Mouse (Mus musculus) CH12.LX (cell line): ENCODE measurements around the gene Thrb. TPM values are rescaled to one million over a fixed set of nuclear protein-coding genes. Genes with fewer than 3 reads are reported as not detected.

ENCODE experiments used
- DNase-seq: peaks from one replicate; pipeline ENCODE4 v3.0.0-alpha.2; 2013; ENCODE audit errors: extremely low read depth
- H3K27ac ChIP-seq: 2 replicates; pipeline ENCODE4 v1.5.1; 2012; ENCODE audit warnings: low read depth, mild to moderate bottlenecking, control low read depth, moderate library complexity; ENCODE audit not compliant: insufficient read depth
- H3K27me3 ChIP-seq: replicated peaks from 2 replicates; pipeline ENCODE3; 2012; ENCODE audit warnings: inconsistent platforms
- H3K36me3 ChIP-seq, 2 experiments: replicated peaks in 1 of 2; 2 replicates each; pipeline versions ENCODE3 to v1.6.1; 2012; ENCODE audit warnings: inconsistent platforms in 1 of 2, low read length in 1 of 2, mild to moderate bottlenecking in 1 of 2, mixed read lengths in 1 of 2, moderate library complexity in 1 of 2; ENCODE audit not compliant: control insufficient read depth in 1 of 2, insufficient read depth in 1 of 2
- H3K4me1 ChIP-seq, 2 experiments: 2 replicates each; pipeline ENCODE4 v1.6.1; 2012; ENCODE audit warnings: inconsistent platforms in 1 of 2, moderate library complexity in 1 of 2; ENCODE audit not compliant: insufficient read depth in 2 of 2, control insufficient read depth in 1 of 2
- H3K4me2 ChIP-seq: 2 replicates; pipeline ENCODE4 v1.6.1; 2012; ENCODE audit warnings: low read depth, mild to moderate bottlenecking, control low read depth; ENCODE audit not compliant: poor library complexity, insufficient read depth, severe bottlenecking
- H3K4me3 ChIP-seq, 3 experiments: fragments of 150-350 bp in 1 of 3; sonication (generic) in 1 of 3; replicated peaks in 1 of 3; 2 replicates each; pipeline versions ENCODE3 to v1.5.1; 2011 to 2012; ENCODE audit warnings: low read depth in 2 of 3, low read length in 2 of 3, mild to moderate bottlenecking in 2 of 3, moderate library complexity in 2 of 3, control low read depth in 1 of 3, improper control_type of control experiment in 1 of 3, inconsistent platforms in 1 of 3, mixed read lengths in 1 of 3; ENCODE audit not compliant: poor library complexity in 1 of 3
- H3K79me2 ChIP-seq: replicated peaks from 2 replicates; pipeline ENCODE4 v1.6.1; 2012; ENCODE audit warnings: mild to moderate bottlenecking, moderate library complexity; ENCODE audit not compliant: control insufficient read depth, poor library complexity, insufficient read depth, severe bottlenecking; ENCODE audit errors: extremely low read depth
- H3K9ac ChIP-seq: 2 replicates; pipeline ENCODE4 v1.6.1; 2012; ENCODE audit warnings: low read depth, mild to moderate bottlenecking, control low read depth, moderate library complexity; ENCODE audit not compliant: insufficient read depth
- H3K9me3 ChIP-seq: replicated peaks from 2 replicates; pipeline ENCODE3; 2012; ENCODE audit warnings: low read length, inconsistent platforms, mixed read lengths
- CHD1 ChIP-seq: IDR thresholded peaks from 2 replicates; pipeline ENCODE4 v1.6.1; 2012; ENCODE audit warnings: low read depth, low read length, improper control_type of control experiment, inconsistent platforms
- CTCF ChIP-seq, 2 experiments: IDR thresholded peaks in 1 of 2; conservative IDR thresholded peaks in 1 of 2; 2 replicates each; pipeline ENCODE4 v1.5.1; 2011 to 2012; ENCODE audit warnings: low read depth in 2 of 2, low read length in 2 of 2, improper control_type of control experiment in 1 of 2, inconsistent platforms in 1 of 2, mild to moderate bottlenecking in 1 of 2, moderate library complexity in 1 of 2
- E2F4 ChIP-seq: IDR thresholded peaks from 2 replicates; pipeline ENCODE4 v1.6.1; 2011; ENCODE audit warnings: low read depth, low read length, improper control_type of control experiment; ENCODE audit not compliant: insufficient replicate concordance
- ETS1 ChIP-seq: conservative IDR thresholded peaks from 2 replicates; pipeline ENCODE4 v1.6.1; 2012; ENCODE audit warnings: low read depth, mild to moderate bottlenecking, inconsistent platforms, low read length, improper control_type of control experiment, moderate library complexity
- GABPA ChIP-seq: IDR thresholded peaks from 2 replicates; pipeline ENCODE4 v1.6.1; 2012; ENCODE audit warnings: low read depth, low read length, improper control_type of control experiment, inconsistent platforms; ENCODE audit not compliant: insufficient replicate concordance
- HCFC1 ChIP-seq: IDR thresholded peaks from 2 replicates; pipeline ENCODE4 v1.6.1; 2012; ENCODE audit warnings: low read depth, mild to moderate bottlenecking, inconsistent platforms, low read length, improper control_type of control experiment
- JUN ChIP-seq: IDR thresholded peaks from 2 replicates; pipeline ENCODE4 v1.6.1; 2011; ENCODE audit warnings: low read depth, mild to moderate bottlenecking, low read length, improper control_type of control experiment, moderate library complexity; ENCODE audit not compliant: insufficient read depth
- JUND ChIP-seq: conservative IDR thresholded peaks from 2 replicates; pipeline ENCODE4 v1.6.1; 2011; ENCODE audit warnings: low read depth, low read length, improper control_type of control experiment
- KAT2A ChIP-seq: IDR thresholded peaks from 2 replicates; pipeline ENCODE4 v1.6.1; 2012; ENCODE audit warnings: low read length, improper control_type of control experiment, inconsistent platforms; ENCODE audit not compliant: insufficient replicate concordance
- MAX ChIP-seq: IDR thresholded peaks from 2 replicates; pipeline ENCODE4 v1.6.1; 2011; ENCODE audit warnings: low read length, improper control_type of control experiment
- MEF2A ChIP-seq: IDR thresholded peaks from 2 replicates; pipeline ENCODE4 v1.6.1; 2014; ENCODE audit warnings: low read depth, mild to moderate bottlenecking, inconsistent platforms, low read length, improper control_type of control experiment, borderline replicate concordance
- MXI1 ChIP-seq: IDR thresholded peaks from 2 replicates; pipeline ENCODE4 v1.6.1; 2011; ENCODE audit warnings: mild to moderate bottlenecking, low read depth, low read length, improper control_type of control experiment
- POLR2AphosphoS2 ChIP-seq: IDR thresholded peaks from 2 replicates; pipeline ENCODE4 v1.6.1; 2011; ENCODE audit warnings: low read depth, low read length, improper control_type of control experiment
- RAD21 ChIP-seq: IDR thresholded peaks from 2 replicates; pipeline ENCODE4 v1.6.1; 2011; ENCODE audit warnings: low read depth, mild to moderate bottlenecking, low read length, improper control_type of control experiment, moderate library complexity
- SIN3A ChIP-seq: IDR thresholded peaks from 2 replicates; pipeline ENCODE4 v1.6.1; 2012; ENCODE audit warnings: low read length, improper control_type of control experiment, inconsistent platforms
- TBP ChIP-seq: conservative IDR thresholded peaks from 2 replicates; pipeline ENCODE4 v1.6.1; 2011; ENCODE audit warnings: low read depth, low read length, improper control_type of control experiment
- ZC3H11A ChIP-seq: IDR thresholded peaks from 2 replicates; pipeline ENCODE4 v1.6.1; 2012; ENCODE audit warnings: low read depth, mild to moderate bottlenecking, inconsistent platforms, low read length, improper control_type of control experiment
- ZMIZ1 ChIP-seq: IDR thresholded peaks from 2 replicates; pipeline ENCODE4 v1.6.1; 2012; ENCODE audit warnings: low read depth, mild to moderate bottlenecking, inconsistent platforms, low read length, improper control_type of control experiment
- ZNF384 ChIP-seq: IDR thresholded peaks from 2 replicates; pipeline ENCODE4 v1.6.1; 2012; ENCODE audit warnings: low read depth, low read length, improper control_type of control experiment, inconsistent platforms
- dilution Hi-C: fragments of 300-500 bp; cut with MboI; formaldehyde crosslinking; loops from 2 replicates; pipeline ENCODE4 v1.14.3; 2020; ENCODE audit warnings: low sequenced_read_pairs; ENCODE audit not compliant: extremely low pct_unique_long_range_greater_than_20kb, extremely low pct_ligation_motif_present
- in situ Hi-C: fragments of 300-500 bp; cut with MboI; formaldehyde crosslinking; loops from 3 replicates; pipeline ENCODE4 v1.14.3; 2019; ENCODE audit warnings: low sequenced_read_pairs, low pct_ligation_motif_present, low pct_unique_long_range_greater_than_20kb, mixed read lengths
- polyA plus RNA-seq: library from polyadenylated mRNA; unstranded; fragments of >175 nt; gene quantifications from 2 replicates; pipeline ENCODE4 v1.2.1, GENCODE M21; 2012; ENCODE audit warnings: low read depth; ENCODE audit not compliant: insufficient read length
- total RNA-seq, 2 experiments: library from RNA; depleted of rRNA; stranded (reverse); fragments of 300-350 nt in 1 of 2; fragments of >200 nt in 1 of 2; gene quantifications; 2 replicates each; pipeline ENCODE4 v1.2.3; 2012 to 2014

Gene Thrb
- total and polyA plus RNA-seq, 3 experiments = 0.56 to 1.6 (median 0.60) TPM

DNA sequence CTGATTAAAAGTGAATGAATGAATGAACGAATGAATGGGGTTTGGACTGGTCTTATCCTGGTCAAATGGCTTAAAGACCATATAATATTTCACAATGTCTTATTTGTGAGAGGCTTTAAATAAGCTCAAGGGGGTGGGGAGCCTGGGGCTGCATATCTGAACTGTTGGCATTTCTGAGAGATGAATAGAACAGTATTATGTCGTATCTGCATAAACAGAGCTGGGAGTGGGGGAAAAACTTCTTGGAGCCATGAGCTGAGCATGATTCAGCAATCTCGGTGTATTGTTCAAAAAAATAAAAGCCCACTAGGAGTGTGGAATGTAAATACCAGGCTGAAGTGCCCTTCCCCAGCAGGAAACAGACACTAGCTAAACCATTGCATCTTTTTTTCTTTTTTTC lies 257.8 kb downstream of the Thrb start:
- no peaks in the 10 kb centered on the region for H3K79me2 ChIP-seq
- H3K36me3 ChIP-seq = no peaks in the 10 kb centered on the region
- no peak overlapping the region for H3K9ac ChIP-seq
- TF ChIP-seq HCFC1 = no peak
- TF ChIP-seq MAX = no peak
- no peak for TF ChIP-seq KAT2A
- TF ChIP-seq ZC3H11A = no peak
- TF ChIP-seq MEF2A = no peak
- TF ChIP-seq RAD21 = no peak
- no peak for TF ChIP-seq ZMIZ1
- TF ChIP-seq E2F4 = no peak
- no peak for TF ChIP-seq ETS1
- TF ChIP-seq SIN3A = no peak
- TF ChIP-seq MXI1 = no peak
- no peak for TF ChIP-seq JUND
- no peak for TF ChIP-seq POLR2AphosphoS2
- TF ChIP-seq TBP = no peak
- no peak for TF ChIP-seq ZNF384
- no peak for TF ChIP-seq CTCF (conservative IDR thresholded peaks at IDR 0.05 in 1 of 2, IDR thresholded peaks at IDR 0.05 in 1 of 2; ENCODE audit: low read depth in 2 of 2, low read length in 2 of 2)
- no peak for TF ChIP-seq CHD1
- TF ChIP-seq GABPA = no peak
- H3K4me2 ChIP-seq = no peak overlapping the region
- H3K27ac ChIP-seq = no peak overlapping the region
- H3K4me3 ChIP-seq = no peak overlapping the region
- DNase-seq = no peak
- peaks cover 0 to 7% of the 10 kb centered on the region in 2 experiments; a peak in 1 of 4 replicates for H3K4me1 ChIP-seq
- H3K27me3 ChIP-seq = no peaks in the 10 kb centered on the region
- dilution Hi-C loops (no loop called here), in situ Hi-C loops (no loop called here)
- no peaks in the 10 kb centered on the region for H3K9me3 ChIP-seq

DNA sequence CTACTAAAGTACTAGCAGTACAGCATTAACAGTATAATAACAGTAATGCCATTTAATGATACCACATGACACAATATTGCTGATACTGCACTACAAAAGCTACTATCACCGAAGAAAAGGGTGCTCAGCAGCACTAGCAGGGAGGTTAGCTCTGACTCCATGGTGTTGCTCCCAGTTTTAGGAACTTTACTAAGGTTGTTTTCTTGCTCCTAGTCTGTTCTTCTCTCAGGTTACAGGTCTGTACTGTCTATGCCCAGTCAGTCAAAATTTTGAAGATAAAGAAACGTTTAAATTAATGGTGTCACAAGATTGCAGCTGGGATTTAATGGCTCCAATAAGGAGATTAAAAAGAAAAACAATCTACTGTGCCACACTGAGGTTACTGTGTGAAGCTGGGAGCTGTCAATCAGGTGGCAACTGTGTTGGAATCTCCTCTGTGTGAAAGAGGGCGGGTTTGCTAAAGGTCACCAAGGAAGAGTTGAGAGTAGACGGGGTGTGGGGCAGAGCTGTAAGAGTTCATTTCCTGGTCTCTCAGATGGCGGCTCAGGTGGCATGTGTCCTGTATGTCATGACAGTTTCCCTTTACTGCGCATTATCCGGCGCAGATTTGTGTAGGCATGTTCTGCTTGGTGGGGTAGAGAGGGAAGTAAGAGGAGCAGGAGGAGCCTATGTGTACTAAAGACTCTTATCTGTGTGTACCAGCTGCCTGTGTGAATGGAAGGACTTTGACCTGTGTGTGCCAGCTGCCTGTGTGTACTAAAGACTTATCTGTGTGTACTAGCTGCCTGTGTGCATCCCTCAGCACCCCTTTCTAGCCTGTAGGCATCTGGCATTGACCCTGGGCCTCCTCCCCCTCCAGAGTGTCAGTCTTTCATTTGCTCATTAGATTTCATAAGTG lies 263.0 kb downstream of the Thrb start:
- H3K36me3 ChIP-seq = no peaks in the 10 kb centered on the region
- dilution Hi-C loops = no loop called here
- no peaks in the 10 kb centered on the region for H3K79me2 ChIP-seq
- peaks cover 0 to 7% of the 10 kb centered on the region in 2 experiments; a peak in 1 of 4 replicates for H3K4me1 ChIP-seq
- no peak overlapping the region for H3K4me2 ChIP-seq
- no peak overlapping the region for H3K27ac ChIP-seq
- DNase-seq = no peak
- TF ChIP-seq TBP = no peak
- no peak for TF ChIP-seq SIN3A
- no peak for TF ChIP-seq JUND
- TF ChIP-seq MAX = no peak
- TF ChIP-seq KAT2A = no peak
- TF ChIP-seq JUN = no peak
- TF ChIP-seq, all 38 proteins: peak for 0
- in situ Hi-C loops = no loop called here
- Histone ChIP-seq H3K9me3 (no peaks in the 10 kb centered on the region), H3K4me3 (no peak overlapping the region), H3K27me3 (no peaks in the 10 kb centered on the region), H3K9ac (no peak overlapping the region)
